Mouse (Mus musculus): ENCODE measurements at regions not wholly inside any gene's neighbourhood (a gene's known extent, or its start where the extent isn't known, plus 50 kb on each side); places are given as distances from the start of the nearest gene placed in this dataset.
A peak's percentile ranks its signal among the peaks of the same experiment; 100 is the strongest.

GRCm38 (mm10) chr7:72519359-72520115 is 213.1 kb upstream of the Mctp2 start:
- Histone ChIP-seq H3K9me3 (ENCODE audit: control insufficient read depth) (no peaks in the 10 kb centered on the region), H3K27me3 (replicated peaks; ENCODE audit: control insufficient read depth, insufficient read depth, low read length) (no peaks in the 10 kb centered on the region), H3K27ac (ENCODE audit: low read depth, low read length) (no peak overlapping the region), H3K4me1 (replicated peaks; ENCODE audit: control insufficient read depth, insufficient read depth, low read length) (no peaks in the 10 kb centered on the region), H3K36me3 (ENCODE audit: control insufficient read depth, insufficient read depth) (no peaks in the 10 kb centered on the region), H3K4me3 (ENCODE audit: low read depth, low read length) (no peak overlapping the region), H3K4me2 (replicated peaks; ENCODE audit: low read depth) (no peak overlapping the region), H3K9ac (ENCODE audit: low read depth, low read length) (no peak overlapping the region)
- no peak for ATAC-seq
- WGBS, result 52% methylated on average over 6 of the region's 6 CpGs
- no peak for TF ChIP-seq CTCF (IDR thresholded peaks at IDR 0.05; ENCODE audit: low read depth)

DNA sequence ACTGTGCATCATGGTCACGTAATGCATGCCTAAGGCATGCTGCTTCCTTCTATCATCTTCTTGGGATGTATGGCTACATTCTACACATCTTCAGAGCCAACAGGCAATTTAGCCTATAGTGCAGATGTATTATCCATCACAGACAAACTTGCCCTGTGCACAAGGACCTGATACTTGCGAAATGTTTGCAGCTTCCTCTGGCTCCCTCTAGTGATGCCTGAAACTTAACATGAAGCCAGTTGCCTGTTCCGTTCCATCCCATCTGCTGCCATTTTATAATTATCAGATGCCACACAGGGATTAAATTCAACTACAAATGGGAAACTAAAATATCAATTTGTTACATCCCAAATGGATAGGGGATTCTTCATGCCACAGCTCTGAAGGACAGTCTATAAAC is 222.5 kb upstream of the Mctp2 start:
- peak; percentile 65 for TF ChIP-seq CTCF (IDR thresholded peaks at IDR 0.05; ENCODE audit: low read depth)
- ATAC-seq, result no peak
- 87% methylated on average over 3 of the region's 3 CpGs for WGBS

GRCm38 (mm10) chr7:72538288-72538687 is 231.9 kb upstream of the Mctp2 start:
- no peak for TF ChIP-seq CTCF (IDR thresholded peaks at IDR 0.05; ENCODE audit: low read depth)
- H3K27ac ChIP-seq (ENCODE audit: low read depth, low read length), result no peak overlapping the region
- WGBS, result 69% methylated on average over 6 of the region's 6 CpGs
- no peak overlapping the region for H3K4me2 ChIP-seq (replicated peaks; ENCODE audit: low read depth)
- H3K9ac ChIP-seq (ENCODE audit: low read depth, low read length), result no peak overlapping the region
- 0 out of 2 replicates have a peak, but pooled peaks cover 2% of the 10 kb centered on the region for H3K4me1 ChIP-seq (replicated peaks; ENCODE audit: control insufficient read depth, insufficient read depth, low read length)
- H3K27me3 ChIP-seq (replicated peaks; ENCODE audit: control insufficient read depth, insufficient read depth, low read length), result no peaks in the 10 kb centered on the region
- no peak for ATAC-seq
- H3K36me3 ChIP-seq (ENCODE audit: control insufficient read depth, insufficient read depth), result no peaks in the 10 kb centered on the region
- H3K4me3 ChIP-seq (ENCODE audit: low read depth, low read length), result no peak overlapping the region
- H3K9me3 ChIP-seq (ENCODE audit: control insufficient read depth), result no peaks in the 10 kb centered on the region

More for the DNA sequence above, 222.5 kb upstream of the Mctp2 start:
- Histone ChIP-seq H3K36me3 (ENCODE audit: control insufficient read depth, insufficient read depth) (no peaks in the 10 kb centered on the region), H3K4me3 (ENCODE audit: low read depth, low read length) (no peak overlapping the region), H3K27me3 (replicated peaks; ENCODE audit: control insufficient read depth, insufficient read depth, low read length) (no peaks in the 10 kb centered on the region), H3K9me3 (ENCODE audit: control insufficient read depth) (no peaks in the 10 kb centered on the region), H3K4me1 (replicated peaks; ENCODE audit: control insufficient read depth, insufficient read depth, low read length) (no peaks in the 10 kb centered on the region), H3K4me2 (replicated peaks; ENCODE audit: low read depth) (no peak overlapping the region), H3K27ac (ENCODE audit: low read depth, low read length) (no peak overlapping the region), H3K9ac (ENCODE audit: low read depth, low read length) (no peak overlapping the region)

DNA sequence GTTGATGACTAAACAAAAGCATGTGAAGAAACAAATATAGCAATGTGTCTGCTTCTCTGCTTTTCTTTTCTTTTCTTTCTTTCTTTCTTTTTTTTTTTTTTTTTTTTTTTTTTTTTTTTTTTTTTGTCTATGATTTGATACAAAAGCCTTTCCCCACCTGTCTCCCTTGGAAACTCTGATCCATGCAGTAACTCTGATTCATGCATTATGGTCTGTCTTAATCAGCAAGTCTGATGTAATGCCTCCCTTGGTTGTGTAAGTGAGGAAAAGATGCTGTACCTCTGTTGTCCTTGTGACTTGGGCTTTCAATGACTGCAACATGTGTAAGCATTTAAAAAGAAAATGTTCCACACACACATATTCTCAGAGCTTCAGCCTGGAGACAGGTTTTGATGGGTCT is 233.5 kb upstream of the Mctp2 start:
- no peaks in the 10 kb centered on the region for H3K9me3 ChIP-seq (ENCODE audit: control insufficient read depth)
- no peak for TF ChIP-seq CTCF (IDR thresholded peaks at IDR 0.05; ENCODE audit: low read depth)
- H3K27me3 ChIP-seq (replicated peaks; ENCODE audit: control insufficient read depth, insufficient read depth, low read length), result no peaks in the 10 kb centered on the region
- H3K27ac ChIP-seq (ENCODE audit: low read depth, low read length), result no peak overlapping the region
- H3K36me3 ChIP-seq (ENCODE audit: control insufficient read depth, insufficient read depth), result no peaks in the 10 kb centered on the region
- ATAC-seq, result no peak
- H3K4me2 ChIP-seq (replicated peaks; ENCODE audit: low read depth), result no peak overlapping the region
- no peak overlapping the region for H3K9ac ChIP-seq (ENCODE audit: low read depth, low read length)
- H3K4me1 ChIP-seq (replicated peaks; ENCODE audit: control insufficient read depth, insufficient read depth, low read length), result 0 out of 2 replicates have a peak, but pooled peaks cover 4% of the 10 kb centered on the region
- no peak overlapping the region for H3K4me3 ChIP-seq (ENCODE audit: low read depth, low read length)

DNA sequence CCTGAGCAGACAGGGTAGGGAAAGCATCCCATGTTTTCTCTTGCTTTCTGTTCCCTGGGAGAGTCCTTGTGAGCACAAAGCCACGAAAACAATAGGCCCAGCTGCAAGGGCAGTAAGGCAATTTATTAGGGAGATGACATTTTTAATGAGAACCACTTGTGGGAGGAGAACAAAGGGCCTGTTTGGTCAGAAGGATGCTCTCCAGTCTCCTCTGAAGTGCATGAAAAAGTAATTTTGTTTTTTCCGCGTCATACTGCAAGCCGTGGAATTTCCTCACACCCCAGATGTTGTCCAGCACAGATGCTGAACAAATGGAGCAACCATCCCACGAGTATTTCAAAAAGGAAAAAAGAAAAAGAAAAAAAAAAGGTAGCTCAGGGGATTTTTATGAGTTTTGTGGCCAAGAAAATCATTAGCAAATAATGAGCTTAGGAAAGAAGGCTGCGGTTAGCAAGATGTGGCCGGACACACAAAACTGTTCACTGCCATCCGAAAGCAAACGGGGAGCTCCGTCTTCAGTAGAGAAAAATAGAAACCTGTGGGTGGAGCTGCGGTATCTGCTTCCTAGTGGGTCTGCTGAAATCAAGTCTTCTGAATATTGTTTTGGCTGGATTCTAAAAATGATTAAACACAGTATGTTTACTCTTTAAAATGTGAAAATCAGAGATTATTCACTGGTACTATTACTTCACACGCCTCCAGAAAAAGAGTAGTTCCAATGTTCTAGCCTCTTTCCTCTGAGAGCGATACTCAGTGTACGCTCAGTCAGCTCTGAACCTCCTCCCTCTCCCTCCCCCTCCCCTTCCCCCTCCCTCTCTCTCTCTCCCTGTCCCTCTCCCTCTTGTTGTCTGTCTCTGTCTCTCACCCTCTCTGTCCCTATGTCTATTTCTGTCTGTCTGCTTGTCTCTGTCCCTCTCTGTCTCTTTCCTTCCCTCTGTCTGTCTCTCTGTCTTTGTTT is 235.4 kb upstream of the Mctp2 start:
- no peak overlapping the region for H3K9ac ChIP-seq (ENCODE audit: low read depth, low read length)
- no peak overlapping the region for H3K27ac ChIP-seq (ENCODE audit: low read depth, low read length)
- no peaks in the 10 kb centered on the region for H3K9me3 ChIP-seq (ENCODE audit: control insufficient read depth)
- no peak overlapping the region for H3K4me3 ChIP-seq (ENCODE audit: low read depth, low read length)
- H3K36me3 ChIP-seq (ENCODE audit: control insufficient read depth, insufficient read depth), result no peaks in the 10 kb centered on the region
- H3K4me2 ChIP-seq (replicated peaks; ENCODE audit: low read depth), result no peak overlapping the region
- H3K27me3 ChIP-seq (replicated peaks; ENCODE audit: control insufficient read depth, insufficient read depth, low read length), result no peaks in the 10 kb centered on the region
- 0 out of 2 replicates have a peak, but pooled peaks cover 4% of the 10 kb centered on the region for H3K4me1 ChIP-seq (replicated peaks; ENCODE audit: control insufficient read depth, insufficient read depth, low read length)
- TF ChIP-seq CTCF (IDR thresholded peaks at IDR 0.05; ENCODE audit: low read depth), result 0 out of 2 replicates have a peak, but pooled peaks have one; percentile 13
- WGBS, result 56% methylated on average over 14 of the region's 14 CpGs
- ATAC-seq, result no peak

DNA sequence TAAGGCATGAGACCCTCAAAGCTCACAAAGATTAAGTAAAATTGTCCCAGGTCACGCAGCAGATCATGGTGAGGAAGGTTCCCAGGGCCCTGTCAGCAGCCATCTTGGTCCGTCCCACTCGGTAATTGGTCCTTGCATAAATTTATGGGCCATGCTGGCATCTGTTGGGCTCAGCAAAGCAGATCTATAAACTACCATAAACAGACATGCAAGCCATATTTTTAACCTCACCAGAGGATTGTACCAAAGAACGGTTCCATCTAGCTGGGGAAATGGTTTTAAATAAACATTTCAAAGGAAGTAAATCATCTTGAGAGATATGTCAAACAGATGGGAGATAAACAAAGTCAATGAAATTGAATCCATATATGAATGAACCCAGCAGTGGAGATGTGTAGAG is 237.1 kb upstream of the Mctp2 start:
- 55% methylated on average over 4 of the region's 4 CpGs for WGBS
- Histone ChIP-seq H3K4me1 (replicated peaks; ENCODE audit: control insufficient read depth, insufficient read depth, low read length) (0 out of 2 replicates have a peak, but pooled peaks cover 4% of the 10 kb centered on the region), H3K27me3 (replicated peaks; ENCODE audit: control insufficient read depth, insufficient read depth, low read length) (no peaks in the 10 kb centered on the region), H3K9me3 (ENCODE audit: control insufficient read depth) (no peaks in the 10 kb centered on the region), H3K9ac (ENCODE audit: low read depth, low read length) (no peak overlapping the region), H3K4me3 (ENCODE audit: low read depth, low read length) (no peak overlapping the region), H3K4me2 (replicated peaks; ENCODE audit: low read depth) (no peak overlapping the region), H3K27ac (ENCODE audit: low read depth, low read length) (no peak overlapping the region), H3K36me3 (ENCODE audit: control insufficient read depth, insufficient read depth) (no peaks in the 10 kb centered on the region)
- TF ChIP-seq CTCF (IDR thresholded peaks at IDR 0.05; ENCODE audit: low read depth), result no peak
- no peak for ATAC-seq
